Mouse (Mus musculus): Measurements from ENCODE around the gene Dpp4. TPM values are rescaled to one million over a fixed set of nuclear protein-coding genes. Genes with fewer than 3 reads are reported as not detected.
A peak's percentile ranks its signal among the peaks of the same experiment; 100 is the strongest.

Gene Dpp4
- total and polyA plus RNA-seq, 2 experiments from 2014 or later = 2.2 to 5.4 TPM

- Histone ChIP-seq H3K27ac (ENCODE audit: low read depth, low read length) (no peak overlapping the region), H3K4me1 (ENCODE audit: insufficient read depth, low read length) (no peaks in the 10 kb centered on the region), H3K9ac (replicated peaks; ENCODE audit: low read length, poor library complexity, severe bottlenecking) (no peak overlapping the region), H3K4me2 (ENCODE audit: low read depth, low read length, poor library complexity, severe bottlenecking) (no peak overlapping the region), H3K36me3 (ENCODE audit: insufficient read depth, low read length) (no peaks in the 10 kb centered on the region), H3K27me3 (ENCODE audit: insufficient read depth, low read length) (no peaks in the 10 kb centered on the region), H3K9me3 (ENCODE audit: low read length) (0 out of 2 replicates have a peak, but pooled peaks cover 1% of the 10 kb centered on the region), H3K4me3 (ENCODE audit: low read depth, low read length) (no peak overlapping the region)
- TF ChIP-seq CTCF (IDR thresholded peaks at IDR 0.05) = no peak
- 96% methylated on average over 9 of the region's 9 CpGs for WGBS
- ATAC-seq (ENCODE audit: low FRiP score) (no peak), DNase-seq (ENCODE audit: low spot score) (no peak)
These were observed 64.3 kb downstream of the Dpp4 start for GRCm38 (mm10) chr2:62347762-62348161.

- DNase-seq (ENCODE audit: low spot score) = peak; percentile 26
- no peak overlapping the region for H3K4me3 ChIP-seq (ENCODE audit: low read depth, low read length)
- H3K9me3 ChIP-seq (ENCODE audit: low read length) = no peaks in the 10 kb centered on the region
- 25% methylated on average over 1 of the region's 1 CpGs for WGBS
- no peak for ATAC-seq (ENCODE audit: low FRiP score)
- H3K4me1 ChIP-seq (ENCODE audit: insufficient read depth, low read length) = no peaks in the 10 kb centered on the region
- H3K36me3 ChIP-seq (ENCODE audit: insufficient read depth, low read length) = no peaks in the 10 kb centered on the region
- no peak overlapping the region for H3K9ac ChIP-seq (replicated peaks; ENCODE audit: low read length, poor library complexity, severe bottlenecking)
- no peaks in the 10 kb centered on the region for H3K27me3 ChIP-seq (ENCODE audit: insufficient read depth, low read length)
- H3K27ac ChIP-seq (ENCODE audit: low read depth, low read length) = no peak overlapping the region
- peak; percentile 56 for TF ChIP-seq CTCF (IDR thresholded peaks at IDR 0.05)
- H3K4me2 ChIP-seq (ENCODE audit: low read depth, low read length, poor library complexity, severe bottlenecking) = no peak overlapping the region
These were observed 65.3 kb downstream of the Dpp4 start for GRCm38 (mm10) chr2:62346771-62347170.

GRCm38 (mm10) chr2:62344367-62344766 is 67.7 kb downstream of the Dpp4 start:
- Histone ChIP-seq H3K4me1 (ENCODE audit: insufficient read depth, low read length) (no peaks in the 10 kb centered on the region), H3K27me3 (ENCODE audit: insufficient read depth, low read length) (no peaks in the 10 kb centered on the region), H3K4me3 (ENCODE audit: low read depth, low read length) (no peak overlapping the region), H3K9me3 (ENCODE audit: low read length) (no peaks in the 10 kb centered on the region), H3K4me2 (ENCODE audit: low read depth, low read length, poor library complexity, severe bottlenecking) (no peak overlapping the region), H3K9ac (replicated peaks; ENCODE audit: low read length, poor library complexity, severe bottlenecking) (no peak overlapping the region), H3K36me3 (ENCODE audit: insufficient read depth, low read length) (no peaks in the 10 kb centered on the region), H3K27ac (ENCODE audit: low read depth, low read length) (no peak overlapping the region)
- DNase-seq (ENCODE audit: low spot score) (no peak), ATAC-seq (ENCODE audit: low FRiP score) (no peak)
- no peak for TF ChIP-seq CTCF (IDR thresholded peaks at IDR 0.05)
- 55% methylated on average over 6 of the region's 6 CpGs for WGBS

GRCm38 (mm10) chr2:62341734-62342128 is 70.3 kb downstream of the Dpp4 start:
- 13% methylated on average over 14 of the region's 14 CpGs for WGBS
- H3K27me3 ChIP-seq (ENCODE audit: insufficient read depth, low read length) = no peaks in the 10 kb centered on the region
- H3K4me3 ChIP-seq (ENCODE audit: low read depth, low read length) = peak overlapping the region; percentile 18; the same call in 1 of the 2 replicates
- H3K4me2 ChIP-seq (ENCODE audit: low read depth, low read length, poor library complexity, severe bottlenecking) = peak overlapping the region; percentile 41
- H3K9me3 ChIP-seq (ENCODE audit: low read length) = no peaks in the 10 kb centered on the region
- peak overlapping the region; percentile 50; the same call in 1 of the 2 replicates for H3K9ac ChIP-seq (replicated peaks; ENCODE audit: low read length, poor library complexity, severe bottlenecking)
- no peaks in the 10 kb centered on the region for H3K36me3 ChIP-seq (ENCODE audit: insufficient read depth, low read length)
- no peak overlapping the region for H3K27ac ChIP-seq (ENCODE audit: low read depth, low read length)
- TF ChIP-seq CTCF (IDR thresholded peaks at IDR 0.05) = no peak
- DNase-seq (ENCODE audit: low spot score) = peak; percentile 43
- H3K4me1 ChIP-seq (ENCODE audit: insufficient read depth, low read length) = no peaks in the 10 kb centered on the region
- no peak for ATAC-seq (ENCODE audit: low FRiP score)

- Histone ChIP-seq H3K4me3 (ENCODE audit: low read depth, low read length) (peak overlapping the region; percentile 18; the same call in 1 of the 2 replicates), H3K27ac (ENCODE audit: low read depth, low read length) (no peak overlapping the region), H3K9ac (replicated peaks; ENCODE audit: low read length, poor library complexity, severe bottlenecking) (0 out of 2 replicates have a peak overlapping the region, but pooled peaks have one; percentile 50), H3K4me1 (ENCODE audit: insufficient read depth, low read length) (no peaks in the 10 kb centered on the region), H3K4me2 (ENCODE audit: low read depth, low read length, poor library complexity, severe bottlenecking) (peak overlapping the region; percentile 41), H3K27me3 (ENCODE audit: insufficient read depth, low read length) (no peaks in the 10 kb centered on the region), H3K9me3 (ENCODE audit: low read length) (no peaks in the 10 kb centered on the region), H3K36me3 (ENCODE audit: insufficient read depth, low read length) (no peaks in the 10 kb centered on the region)
- 64% methylated on average over 3 of the region's 3 CpGs for WGBS
- DNase-seq (ENCODE audit: low spot score) (no peak), ATAC-seq (ENCODE audit: low FRiP score) (no peak)
- no peak for TF ChIP-seq CTCF (IDR thresholded peaks at IDR 0.05)
These were observed 70.8 kb downstream of the Dpp4 start for GRCm38 (mm10) chr2:62341061-62341733.

- H3K27ac ChIP-seq (ENCODE audit: low read depth, low read length) = no peak overlapping the region
- DNase-seq (ENCODE audit: low spot score) (no peak), ATAC-seq (ENCODE audit: low FRiP score) (no peak; the same call in 1 of the 2 replicates)
- no peaks in the 10 kb centered on the region for H3K27me3 ChIP-seq (ENCODE audit: insufficient read depth, low read length)
- no peaks in the 10 kb centered on the region for H3K4me1 ChIP-seq (ENCODE audit: insufficient read depth, low read length)
- no peak overlapping the region for H3K4me3 ChIP-seq (ENCODE audit: low read depth, low read length)
- H3K9me3 ChIP-seq (ENCODE audit: low read length) = no peaks in the 10 kb centered on the region
- no peaks in the 10 kb centered on the region for H3K36me3 ChIP-seq (ENCODE audit: insufficient read depth, low read length)
- H3K4me2 ChIP-seq (ENCODE audit: low read depth, low read length, poor library complexity, severe bottlenecking) = no peak overlapping the region
- TF ChIP-seq CTCF (IDR thresholded peaks at IDR 0.05) = no peak
- WGBS = 76% methylated on average over 4 of the region's 4 CpGs
- H3K9ac ChIP-seq (replicated peaks; ENCODE audit: low read length, poor library complexity, severe bottlenecking) = no peak overlapping the region
These were observed 72.6 kb downstream of the Dpp4 start for GRCm38 (mm10) chr2:62339222-62339944.
